Mouse (Mus musculus) liver, adult (tissue): ENCODE data around the gene Ubl7.

ENCODE experiments used
- GATA4 ChIP-seq: IDR thresholded peaks from 2 replicates; pipeline ENCODE4 v1.6.1; 2014; ENCODE audit warnings: mild to moderate bottlenecking, low read length; ENCODE audit not compliant: insufficient replicate concordance

Ubl7 gene

DNA sequence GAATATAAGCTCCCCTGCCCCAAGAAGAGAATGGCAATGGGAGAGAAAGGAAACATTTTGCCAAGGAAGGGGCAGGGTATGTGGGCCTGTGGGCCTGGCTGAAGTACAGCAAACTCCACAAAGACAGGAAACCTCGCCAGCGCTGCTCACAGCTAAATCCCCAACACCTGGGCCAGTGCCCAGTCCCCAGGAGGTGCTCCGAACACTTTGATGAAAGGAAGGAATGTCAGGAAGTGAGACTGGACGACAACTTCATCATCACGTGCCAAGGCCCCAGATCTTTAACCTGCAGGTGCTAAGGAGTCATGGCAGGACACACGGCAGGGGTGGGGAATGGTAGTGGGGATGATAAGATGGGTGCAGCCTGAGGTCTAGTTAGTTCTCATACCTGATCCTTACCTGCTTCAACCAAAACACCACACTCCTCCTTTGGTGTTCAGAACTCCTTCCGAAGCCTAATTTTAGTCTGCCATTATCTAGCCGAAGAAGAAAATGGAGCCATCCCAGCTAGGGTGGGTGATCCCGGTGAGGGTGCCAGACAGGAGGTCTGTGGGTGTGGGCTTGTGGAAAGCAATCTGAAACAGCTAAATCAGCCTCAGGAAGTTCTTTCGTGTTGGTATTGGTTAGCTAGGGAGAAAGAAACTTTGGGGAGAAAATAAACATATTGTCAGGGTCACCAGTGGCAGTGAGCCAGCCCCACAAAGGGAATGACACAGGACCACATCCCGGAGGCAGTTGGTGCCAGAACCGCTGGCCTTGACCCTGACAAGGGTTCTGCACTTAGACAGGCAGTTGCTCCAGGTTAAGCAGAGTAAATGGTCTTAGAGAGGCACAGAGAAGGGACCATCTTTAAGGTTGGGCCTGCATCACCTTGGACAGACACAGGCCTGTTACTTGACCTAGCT, 54.8 kb downstream of the Ubl7 start:
- no peak for TF ChIP-seq GATA4

- TF ChIP-seq GATA4: no peak
These were observed 56.6 kb downstream of the Ubl7 start for GRCm38 (mm10) chr9:57967237-57967960.

- TF ChIP-seq GATA4: no peak
These were observed 57.5 kb downstream of the Ubl7 start for GRCm38 (mm10) chr9:57968166-57968771.

DNA sequence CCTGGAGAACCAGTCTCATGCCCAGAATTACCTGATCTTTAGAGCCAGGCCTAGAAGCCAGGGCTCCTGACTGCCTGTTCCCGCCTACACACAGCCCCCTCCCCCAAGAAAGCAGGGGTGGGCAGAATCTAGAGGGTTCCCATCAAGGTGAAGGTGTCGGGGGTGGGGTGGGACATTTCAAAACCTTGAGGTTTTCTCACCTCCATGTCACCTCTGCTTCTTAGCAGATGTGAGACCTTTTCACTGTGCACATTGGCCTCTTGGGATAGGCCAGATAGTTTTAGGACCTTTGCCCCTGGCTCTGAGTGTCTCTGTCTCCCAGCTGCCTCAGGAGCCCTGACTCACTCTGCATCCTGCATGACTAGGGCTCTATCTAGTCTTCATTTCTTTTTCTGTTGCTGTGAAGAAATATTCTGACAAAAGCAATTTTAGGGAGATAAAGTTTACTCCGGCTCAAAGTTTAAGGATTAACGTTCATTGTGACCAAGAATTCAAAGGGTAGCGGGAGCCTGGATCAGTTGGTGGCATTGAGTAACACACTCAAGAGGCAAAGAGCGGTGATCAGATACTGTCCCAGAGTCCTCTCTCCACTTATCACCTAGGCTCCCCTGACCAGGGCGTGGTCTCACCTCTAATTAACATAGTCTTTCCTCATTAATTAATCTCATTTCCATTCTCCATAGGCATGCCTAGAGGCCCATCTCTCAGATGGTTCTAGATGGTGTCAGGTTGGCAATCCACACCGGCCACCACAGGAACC, 58.2 kb downstream of the Ubl7 start:
- no peak for TF ChIP-seq GATA4

DNA sequence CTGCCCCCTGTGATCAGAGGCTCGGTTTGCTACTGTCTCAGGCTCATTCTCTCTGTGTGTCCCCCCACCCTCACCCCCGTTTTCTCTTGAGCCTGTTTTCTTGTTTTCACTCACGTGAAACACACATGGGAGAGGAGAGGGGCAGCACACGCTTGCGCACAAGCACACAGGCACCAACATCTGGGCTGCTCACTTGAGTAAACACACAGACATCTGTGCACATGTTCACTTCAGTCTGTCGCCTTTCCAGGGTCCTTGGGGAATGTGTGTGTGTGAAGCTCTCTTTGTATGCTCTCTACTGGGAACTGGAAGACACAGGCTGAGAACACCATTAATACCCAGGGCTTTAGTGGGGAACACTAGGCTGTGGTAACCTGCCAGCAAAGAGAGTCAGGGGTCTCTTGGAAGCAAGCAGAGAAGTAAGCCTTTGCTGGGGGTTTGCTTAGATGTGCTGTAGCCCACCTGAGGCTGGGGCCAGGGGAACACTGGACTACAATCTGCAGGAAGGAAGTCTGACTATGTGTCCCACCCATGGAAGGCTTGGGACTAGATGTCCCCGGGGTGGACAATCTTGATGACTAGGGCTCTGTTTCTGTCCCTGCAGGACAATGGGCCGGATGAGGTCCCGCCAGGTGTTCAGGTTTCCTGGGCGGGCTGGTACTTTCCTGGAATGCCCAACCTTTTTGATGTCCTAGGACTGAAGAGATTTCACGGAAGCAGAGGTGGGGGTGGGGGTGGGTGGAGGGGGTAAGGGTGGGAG, 59.1 kb downstream of the Ubl7 start:
- no peak for TF ChIP-seq GATA4

GRCm38 (mm10) chr9:57971413-57971812, 60.6 kb downstream of the Ubl7 start:
- no peak for TF ChIP-seq GATA4

DNA sequence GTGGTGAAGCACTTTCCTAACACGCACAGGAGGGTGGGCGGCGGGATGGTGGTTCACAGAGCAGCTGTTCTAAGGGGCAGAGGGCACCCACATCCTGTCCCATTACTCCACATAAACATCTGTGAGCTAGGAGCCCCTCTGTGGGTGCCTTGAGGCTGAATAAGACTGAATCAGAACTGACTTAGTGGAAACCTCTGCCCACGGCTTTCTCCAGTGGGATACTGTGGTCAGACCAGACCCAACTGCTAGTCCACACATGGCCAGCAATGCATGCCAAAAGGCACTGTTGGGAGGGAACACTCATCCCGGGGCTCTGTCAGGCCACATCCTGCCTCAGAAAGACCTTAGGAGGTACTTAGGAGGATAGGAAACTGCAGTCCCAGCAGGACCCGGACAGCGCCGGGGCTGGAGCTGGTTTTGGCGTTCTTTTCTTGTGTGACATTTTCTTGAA, 61.4 kb downstream of the Ubl7 start:
- no peak for TF ChIP-seq GATA4

GRCm38 (mm10) chr9:57972776-57973439, 62.1 kb downstream of the Ubl7 start:
- no peak for TF ChIP-seq GATA4

DNA sequence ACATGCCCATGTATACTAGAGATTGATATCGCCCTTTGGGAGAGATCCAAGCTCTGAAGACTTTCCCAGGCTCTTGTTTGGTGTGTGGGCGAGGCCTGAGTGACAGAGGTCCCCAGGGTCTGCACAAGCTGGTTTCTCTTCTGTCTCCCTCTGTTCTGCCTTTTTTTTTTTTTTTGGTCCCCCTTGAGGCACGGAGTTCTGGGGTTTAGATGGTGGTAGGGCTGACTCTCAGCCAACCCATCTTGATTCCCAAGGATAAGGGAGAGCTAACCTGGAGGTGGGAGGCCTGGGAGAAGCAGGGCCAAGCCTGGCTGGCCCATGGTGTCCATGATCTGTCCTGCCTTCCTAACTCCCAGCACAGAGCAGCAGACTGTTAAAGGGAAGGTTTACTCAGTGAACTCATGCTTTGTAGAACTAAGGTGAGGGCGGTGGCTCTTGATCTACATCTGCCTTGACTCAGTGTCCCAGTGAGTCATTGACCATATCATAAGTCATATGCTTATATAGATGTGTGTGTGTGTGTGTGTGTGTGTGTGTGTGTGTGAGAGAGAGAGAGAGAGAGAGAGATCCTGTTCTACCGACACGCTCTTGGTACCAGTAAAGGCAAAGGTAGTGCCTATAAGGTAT, 62.8 kb downstream of the Ubl7 start:
- TF ChIP-seq GATA4: no peak

- no peak for TF ChIP-seq GATA4
These were observed 63.4 kb downstream of the Ubl7 start for GRCm38 (mm10) chr9:57974221-57974620.

GRCm38 (mm10) chr9:57975200-57975821, 64.5 kb downstream of the Ubl7 start:
- TF ChIP-seq GATA4: no peak

GRCm38 (mm10) chr9:57978025-57978424, 67.2 kb downstream of the Ubl7 start:
- no peak for TF ChIP-seq GATA4

GRCm38 (mm10) chr9:57978858-57979257, 68.1 kb downstream of the Ubl7 start:
- TF ChIP-seq GATA4: no peak
